Mouse (Mus musculus): ENCODE data around the gene Vmn1r113. TPM values are rescaled to one million over a fixed set of nuclear protein-coding genes. Genes with fewer than 3 reads are reported as not detected.
"Not testable (repeated sequence)": the region's sequence is repeated elsewhere in the genome, so short reads cannot be mapped to it uniquely, and the experiment has no call there.

The Vmn1r113 gene
- not detected for total RNA-seq (2021)
- long read RNA-seq, experiment 1, result 0 reads
- long read RNA-seq, experiment 2, result 0 reads

DNA sequence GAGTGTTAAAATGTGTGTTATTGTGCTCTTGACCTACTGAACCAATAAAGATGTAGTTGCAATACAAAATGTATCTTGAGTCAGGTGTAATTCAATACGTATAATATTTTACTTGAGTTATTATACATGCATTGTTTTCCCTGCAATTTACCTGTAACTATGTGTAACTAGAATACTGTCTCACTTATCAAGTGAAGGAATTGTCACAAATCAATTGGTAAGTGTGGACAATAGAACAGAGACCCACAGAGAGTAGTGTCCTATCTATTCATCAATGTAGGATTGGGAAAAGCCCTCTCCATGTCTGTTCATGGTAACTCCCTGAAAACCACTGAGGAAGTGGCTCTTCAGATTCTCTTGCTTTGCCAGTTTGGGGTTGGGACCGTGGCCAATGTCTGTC, at the start of gene Vmn1r113:
Gene Vmn1r113, plus strand, starts transcription at position 301 of the 400 bp plus-strand sequence.
- not testable (repeated sequence) for DNase-seq (ENCODE audit: low spot score in 2 of 2)

DNA sequence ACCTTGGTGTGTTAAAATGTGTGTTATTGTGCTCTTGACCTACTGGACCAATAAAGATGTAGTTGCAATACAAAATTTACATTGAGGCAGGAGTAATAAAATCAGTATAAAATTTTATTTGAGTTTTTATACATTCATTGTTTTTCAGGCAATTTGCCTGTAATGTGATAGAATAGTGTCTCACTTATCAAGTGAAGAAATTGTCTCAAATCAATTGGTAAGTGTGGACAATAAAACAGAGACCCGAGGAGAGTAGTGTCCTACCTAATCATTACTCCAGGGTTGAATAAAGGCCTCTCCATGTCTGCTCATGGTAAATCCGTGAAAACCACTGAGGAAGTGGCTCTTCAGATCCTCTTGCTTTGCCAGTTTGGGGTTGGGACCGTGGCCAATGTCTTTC, 16.2 kb upstream of the Vmn1r113 start, which contains the start of gene Vmn1r112:
Gene Vmn1r112, plus strand, starts transcription at position 301 of the 400 bp plus-strand sequence.
- not testable (repeated sequence) for DNase-seq (ENCODE audit: low spot score in 2 of 2); H3K4me3 ChIP-seq; H3K27ac ChIP-seq

More for the DNA sequence above, at the start of gene Vmn1r113:
- H3K4me3 ChIP-seq, H3K27ac ChIP-seq: not testable (repeated sequence)

DNA sequence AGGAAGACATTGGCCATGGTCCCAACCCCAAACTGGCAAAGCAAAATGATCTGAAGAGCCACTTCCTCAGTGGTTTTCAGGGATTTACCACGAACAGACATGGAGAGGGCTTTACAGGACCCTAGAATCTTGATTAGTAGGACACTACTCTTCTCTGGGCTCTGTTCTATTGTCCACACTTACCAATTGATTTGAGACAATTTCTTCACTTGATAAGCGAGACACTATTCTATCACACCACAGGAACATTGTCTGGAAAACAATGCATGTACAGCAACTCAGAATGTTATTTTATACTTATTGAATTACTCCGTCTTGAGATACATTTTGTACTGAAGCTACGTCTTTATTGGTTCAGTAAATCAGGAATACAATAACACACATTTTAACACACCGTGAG, 25.0 kb downstream of the Vmn1r113 start, which contains the start of gene Vmn1r114:
Gene Vmn1r114, minus strand, starts transcription at position 101 of the 400 bp plus-strand sequence.
- not testable (repeated sequence) for H3K27ac ChIP-seq; DNase-seq (ENCODE audit: low spot score in 2 of 2); H3K4me3 ChIP-seq

Other genes with a start within 250 kb of the Vmn1r113 start
- not detected for gene Gm5726, start 241.5 kb upstream of the Vmn1r113 start, total RNA-seq (2021)
- not detected for gene Gm4141, start 211.0 kb upstream of the Vmn1r113 start, total RNA-seq (2021)
- gene Gm4513, start 188.3 kb upstream of the Vmn1r113 start, total RNA-seq (2021), result not detected
- gene Vmn1r107, start 118.4 kb upstream of the Vmn1r113 start, total RNA-seq (2021), result not detected
- gene Vmn1r111, start 84.1 kb upstream of the Vmn1r113 start, total RNA-seq (2021), result not detected
- gene Gm10668, start 56.7 kb upstream of the Vmn1r113 start, total RNA-seq (2021), result not detected
- gene Vmn1r112, start 16.1 kb upstream of the Vmn1r113 start, total RNA-seq (2021), result not detected
- gene Vmn1r114, start 24.9 kb downstream of the Vmn1r113 start, total RNA-seq (2021), result not detected
- not detected for gene Vmn1r115, start 57.7 kb downstream of the Vmn1r113 start, total RNA-seq (2021)
- gene Vmn1r116, start 85.0 kb downstream of the Vmn1r113 start, total RNA-seq (2021), result not detected
- gene Vmn1r117, start 96.8 kb downstream of the Vmn1r113 start, total RNA-seq (2021), result not detected
- not detected for gene Vmn1r118, start 125.1 kb downstream of the Vmn1r113 start, total RNA-seq (2021)
- gene Vmn1r119, start 225.2 kb downstream of the Vmn1r113 start, total RNA-seq (2021), result not detected